In the genomic region with DNA sequence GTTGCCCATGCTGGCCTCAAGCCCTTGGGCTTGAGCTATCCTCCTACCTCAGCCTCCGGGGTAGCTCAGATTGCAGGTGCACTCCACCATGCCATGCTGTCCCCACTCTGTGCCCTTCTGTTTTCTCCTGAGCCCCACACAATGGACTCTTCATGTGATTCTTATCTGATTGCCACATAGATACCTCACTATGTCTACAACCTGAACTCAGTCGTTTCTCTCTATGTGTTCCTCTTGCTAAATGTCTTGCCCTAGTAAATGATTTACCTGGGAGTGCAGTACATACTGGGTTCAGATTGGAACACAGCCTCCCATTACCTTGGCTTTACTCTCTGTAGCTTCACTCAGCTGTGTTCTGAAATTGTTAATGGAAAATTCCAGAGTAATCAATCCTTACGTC, we compare ENCODE assay signal across 20 mouse cellular contexts. TPM values are rescaled to one million over a fixed set of nuclear protein-coding genes. Genes with fewer than 3 reads are reported as not detected.
A peak's percentile ranks its signal among the peaks of the same experiment; 100 is the strongest.
DNase-seq lines count a peak whose midpoint lies in the region; ATAC-seq lines count a peak whose summit lies in the region.
"Had no signal": no experiment of that assay in that cellular context is flagged by ENCODE, and none has a peak within 500 bp of the region (broad histone marks: within the 10 kb centered on the region; RNA-seq: fewer than 3 reads in every experiment).

No protein-coding gene starts in this region.

- no peak overlapping the region for H3K9ac ChIP-seq in lung, embryonic 16.5 days (ENCODE audit: low read length)
- no peak overlapping the region for H3K9ac ChIP-seq in kidney, embryonic 14.5 days (ENCODE audit: low read depth, low read length)
- no peak overlapping the region for H3K9ac ChIP-seq in liver, embryonic 11.5 days (ENCODE audit: low read depth, low read length)
- no peak overlapping the region for H3K9ac ChIP-seq in stomach, embryonic 15.5 days
- H3K9ac ChIP-seq: forebrain, embryonic 12.5 days; hindbrain, embryonic 15.5 days; midbrain, embryonic 15.5 days; neural tube, embryonic 15.5 days had no signal

- no peak overlapping the region for H3K4me3 ChIP-seq in lung, embryonic 16.5 days (ENCODE audit: low read length)
- H3K4me3 ChIP-seq in kidney, embryonic 14.5 days (ENCODE audit: low read length) = no peak overlapping the region
- H3K4me3 ChIP-seq in liver, embryonic 11.5 days (ENCODE audit: low read depth, low read length) = no peak overlapping the region
- no peak overlapping the region for H3K4me3 ChIP-seq in stomach, embryonic 15.5 days (replicated peaks)
- H3K4me3 ChIP-seq in heart, embryonic 10.5 days = no peak overlapping the region
- H3K4me3 ChIP-seq: forebrain, embryonic 12.5 days; hindbrain, embryonic 15.5 days; limb, embryonic 10.5 days; midbrain, embryonic 15.5 days; myocyte; neural tube, embryonic 15.5 days had no signal

- peak overlapping the region; percentile 65 for H3K27ac ChIP-seq in lung, embryonic 16.5 days (ENCODE audit: low read length)
- 0 out of 2 replicates have a peak overlapping the region, but pooled peaks have one; percentile 11 for H3K27ac ChIP-seq in kidney, embryonic 14.5 days (ENCODE audit: low read depth, low read length)
- H3K27ac ChIP-seq in liver, embryonic 11.5 days (ENCODE audit: low read depth, low read length) = 0 out of 2 replicates have a peak overlapping the region, but pooled peaks have one; percentile 26
- H3K27ac ChIP-seq in stomach, embryonic 15.5 days = no peak overlapping the region
- no peak overlapping the region for H3K27ac ChIP-seq in heart, embryonic 10.5 days
- H3K27ac ChIP-seq: forebrain, embryonic 12.5 days; hindbrain, embryonic 15.5 days; limb, embryonic 10.5 days; midbrain, embryonic 15.5 days; neural tube, embryonic 15.5 days had no signal

- no peaks in the 10 kb centered on the region for H3K9me3 ChIP-seq in lung, embryonic 16.5 days (ENCODE audit: control insufficient read depth, low read length)
- no peaks in the 10 kb centered on the region for H3K9me3 ChIP-seq in kidney, embryonic 14.5 days (ENCODE audit: control insufficient read depth, low read length)
- no peaks in the 10 kb centered on the region for H3K9me3 ChIP-seq in liver, embryonic 11.5 days (ENCODE audit: control insufficient read depth, low read length)
- no peaks in the 10 kb centered on the region for H3K9me3 ChIP-seq in stomach, embryonic 15.5 days
- H3K9me3 ChIP-seq in heart, embryonic 10.5 days = no peaks in the 10 kb centered on the region
- H3K9me3 ChIP-seq: forebrain, embryonic 12.5 days; hindbrain, embryonic 15.5 days; limb, embryonic 10.5 days; midbrain, embryonic 15.5 days; neural tube, embryonic 15.5 days had no signal

- no peak overlapping the region for H3K4me2 ChIP-seq in lung, embryonic 16.5 days (ENCODE audit: low read depth, low read length)
- H3K4me2 ChIP-seq in kidney, embryonic 14.5 days (replicated peaks; ENCODE audit: low read depth, low read length) = no peak overlapping the region
- no peak overlapping the region for H3K4me2 ChIP-seq in liver, embryonic 11.5 days
- H3K4me2 ChIP-seq in stomach, embryonic 15.5 days = no peak overlapping the region
- H3K4me2 ChIP-seq: forebrain, embryonic 12.5 days; hindbrain, embryonic 15.5 days; midbrain, embryonic 15.5 days; neural tube, embryonic 15.5 days had no signal

- peaks cover 13% of the 10 kb centered on the region for H3K36me3 ChIP-seq in lung, embryonic 16.5 days (ENCODE audit: control insufficient read depth, insufficient read depth, low read length)
- H3K36me3 ChIP-seq in kidney, embryonic 14.5 days (ENCODE audit: control insufficient read depth, insufficient read depth, low read length) = peaks cover 17% of the 10 kb centered on the region; the same call in 1 of the 2 replicates
- no peaks in the 10 kb centered on the region; the same call in 1 of the 2 replicates for H3K36me3 ChIP-seq in liver, embryonic 11.5 days (ENCODE audit: control insufficient read depth, insufficient read depth, low read length)
- 0 out of 2 replicates have a peak, but pooled peaks cover 5% of the 10 kb centered on the region for H3K36me3 ChIP-seq in stomach, embryonic 15.5 days
- H3K36me3 ChIP-seq in heart, embryonic 10.5 days = peaks cover 59% of the 10 kb centered on the region

- ATAC-seq in lung, embryonic 16.5 days (ENCODE audit: low read depth) = peak; percentile 65
- ATAC-seq in kidney, embryonic 14.5 days (ENCODE audit: low FRiP score, low TSS enrichment) = peak; percentile 76; the same call in 1 of the 2 replicates
- peak; percentile 73 for ATAC-seq in liver, embryonic 11.5 days (replicated peaks; ENCODE audit: low FRiP score)
- peak; percentile 80; the same call in 1 of the 2 replicates for ATAC-seq in stomach, embryonic 15.5 days (ENCODE audit: insufficient read depth, low FRiP score, low read depth)
- ATAC-seq: midbrain, embryonic 15.5 days had no signal

- DNase-seq in lung, postnatal 36 days = no peak
- DNase-seq in liver, embryonic 11.5 days (ENCODE audit: low spot score) = no peak
- no peak for DNase-seq in urinary bladder, adult 18-20 months (ENCODE audit: low spot score in 2 of 2)
- DNase-seq in heart, embryonic 10.5 days (ENCODE audit: low spot score) = no peak
- DNase-seq: cerebellum, adult 8-10 months; gastrocnemius, postnatal 10 days; heart, adult 18-20 months; heart, postnatal 36 days; lung, postnatal 14 days; right cerebral cortex, postnatal 25 days; thymus, postnatal 14 days had no signal

- peaks cover 3% of the 10 kb centered on the region for H3K4me1 ChIP-seq in lung, embryonic 16.5 days (replicated peaks; ENCODE audit: control insufficient read depth, insufficient read depth, low read length)
- H3K4me1 ChIP-seq in kidney, embryonic 14.5 days (ENCODE audit: control insufficient read depth, insufficient read depth, low read length) = 0 out of 2 replicates have a peak, but pooled peaks cover 3% of the 10 kb centered on the region
- no peaks in the 10 kb centered on the region for H3K4me1 ChIP-seq in liver, embryonic 11.5 days (replicated peaks; ENCODE audit: control insufficient read depth, insufficient read depth, low read length)
- no peaks in the 10 kb centered on the region for H3K4me1 ChIP-seq in stomach, embryonic 15.5 days
- H3K4me1 ChIP-seq in heart, embryonic 10.5 days = peaks cover 3% of the 10 kb centered on the region; the same call in 1 of the 2 replicates
- H3K4me1 ChIP-seq: forebrain, embryonic 12.5 days; limb, embryonic 10.5 days; midbrain, embryonic 15.5 days; neural tube, embryonic 15.5 days had no signal

- 66% methylated on average over 3 of the region's 3 CpGs for WGBS in lung, embryonic 16.5 days
- WGBS in kidney, embryonic 14.5 days = 66% methylated on average over 3 of the region's 3 CpGs
- 80% methylated on average over 3 of the region's 3 CpGs for WGBS in liver, embryonic 11.5 days
- WGBS in stomach, embryonic 15.5 days = 63% methylated on average over 3 of the region's 3 CpGs
- WGBS in heart, embryonic 10.5 days = 82% methylated on average over 3 of the region's 3 CpGs

- H3K27me3 ChIP-seq in lung, embryonic 16.5 days (ENCODE audit: control insufficient read depth, insufficient read depth, low read depth, low read length) = no peaks in the 10 kb centered on the region
- H3K27me3 ChIP-seq in kidney, embryonic 14.5 days (ENCODE audit: control insufficient read depth, insufficient read depth, low read length) = no peaks in the 10 kb centered on the region
- H3K27me3 ChIP-seq in liver, embryonic 11.5 days (replicated peaks; ENCODE audit: control insufficient read depth, insufficient read depth, low read length) = no peaks in the 10 kb centered on the region
- H3K27me3 ChIP-seq in stomach, embryonic 15.5 days (replicated peaks) = no peaks in the 10 kb centered on the region
- no peaks in the 10 kb centered on the region for H3K27me3 ChIP-seq in heart, embryonic 10.5 days (ENCODE audit: insufficient read depth, poor library complexity, severe bottlenecking)
- H3K27me3 ChIP-seq: forebrain, embryonic 12.5 days; hindbrain, embryonic 15.5 days; midbrain, embryonic 15.5 days; neural tube, embryonic 15.5 days had no signal

RNA-seq across cellular contexts. Expression of a gene that starts 17.6 kb away (rescaled TPM):
- 70.6 and 80.8 TPM in 2 replicates for polyA plus RNA-seq in lung, embryonic 16.5 days (2015; fragmentation: Nextera tagmentation; extraction: Ambion mirVana)
- polyA plus RNA-seq in kidney, embryonic 14.5 days (2014; fragmentation: Nextera tagmentation; extraction: Ambion mirVana) = 47.4 and 49.0 TPM in 2 replicates
- polyA plus RNA-seq in liver, embryonic 11.5 days (2014; fragmentation: Nextera tagmentation; extraction: Ambion mirVana) = 32.8 and 35.3 TPM in 2 replicates
- 43.7 and 49.6 TPM in 2 replicates for polyA plus RNA-seq in stomach, embryonic 15.5 days (2015; fragmentation: Nextera tagmentation; extraction: Ambion mirVana)
- 41.5 and 45.1 TPM in 2 replicates for polyA plus RNA-seq in heart, embryonic 10.5 days (2016; fragmentation: Nextera tagmentation; extraction: Ambion mirVana)

RNA-seq across cellular contexts. Expression of a gene that starts 22.8 kb away (rescaled TPM):
- polyA plus RNA-seq in lung, embryonic 16.5 days (2015; fragmentation: Nextera tagmentation; extraction: Ambion mirVana) = 185 and 193 TPM in 2 replicates
- polyA plus RNA-seq in kidney, embryonic 14.5 days (2014; fragmentation: Nextera tagmentation; extraction: Ambion mirVana) = 62.1 and 73.4 TPM in 2 replicates
- polyA plus RNA-seq in liver, embryonic 11.5 days (2014; fragmentation: Nextera tagmentation; extraction: Ambion mirVana) = 81.0 and 87.9 TPM in 2 replicates
- 182 and 192 TPM in 2 replicates for polyA plus RNA-seq in stomach, embryonic 15.5 days (2015; fragmentation: Nextera tagmentation; extraction: Ambion mirVana)
- 99.4 and 115 TPM in 2 replicates for polyA plus RNA-seq in heart, embryonic 10.5 days (2016; fragmentation: Nextera tagmentation; extraction: Ambion mirVana)

RNA-seq across cellular contexts. Expression of a gene that starts 52.4 kb away (rescaled TPM):
- 56.2 and 73.2 TPM in 2 replicates for polyA plus RNA-seq in lung, embryonic 16.5 days (2015; fragmentation: Nextera tagmentation; extraction: Ambion mirVana)
- polyA plus RNA-seq in kidney, embryonic 14.5 days (2014; fragmentation: Nextera tagmentation; extraction: Ambion mirVana) = 70.9 and 73.3 TPM in 2 replicates
- 23.6 and 24.1 TPM in 2 replicates for polyA plus RNA-seq in liver, embryonic 11.5 days (2014; fragmentation: Nextera tagmentation; extraction: Ambion mirVana)
- polyA plus RNA-seq in stomach, embryonic 15.5 days (2015; fragmentation: Nextera tagmentation; extraction: Ambion mirVana) = 74.6 and 77.7 TPM in 2 replicates
- 38.1 and 42.1 TPM in 2 replicates for polyA plus RNA-seq in heart, embryonic 10.5 days (2016; fragmentation: Nextera tagmentation; extraction: Ambion mirVana)

RNA-seq across cellular contexts. Expression of a gene that starts 52.8 kb away (rescaled TPM):
- polyA plus RNA-seq in lung, embryonic 16.5 days (2015; fragmentation: Nextera tagmentation; extraction: Ambion mirVana) = 20.3 and 22.7 TPM in 2 replicates
- polyA plus RNA-seq in kidney, embryonic 14.5 days (2014; fragmentation: Nextera tagmentation; extraction: Ambion mirVana) = 9.7 and 20.6 TPM in 2 replicates
- 18.6 and 23.4 TPM in 2 replicates for polyA plus RNA-seq in liver, embryonic 11.5 days (2014; fragmentation: Nextera tagmentation; extraction: Ambion mirVana)
- polyA plus RNA-seq in stomach, embryonic 15.5 days (2015; fragmentation: Nextera tagmentation; extraction: Ambion mirVana) = 21.2 and 22.0 TPM in 2 replicates
- 8.3 and 13.4 TPM in 2 replicates for polyA plus RNA-seq in heart, embryonic 10.5 days (2016; fragmentation: Nextera tagmentation; extraction: Ambion mirVana)

Comparison
In these comparisons a context has a peak if more than half of its experiments do, and no peak if none do; other contexts are left out.
1. H3K27ac ChIP-seq: peak in lung, embryonic 16.5 days (single experiment), kidney, embryonic 14.5 days (single experiment) and liver, embryonic 11.5 days (single experiment); none in stomach, embryonic 15.5 days (single experiment) and heart, embryonic 10.5 days (single experiment).
2. Peak in every context shown above with its lines, with median percentiles within 50 percentile points of each other: ATAC-seq.